Mouse (Mus musculus): ENCODE data around the gene Gatad2b. TPM values are rescaled to one million over a fixed set of nuclear protein-coding genes. Genes with fewer than 3 reads are reported as not detected.

The Gatad2b gene
- polyA plus RNA-seq, 1 experiment from 2014 or later, result 13.7 TPM

Small RNAs within 50 kb of the gene (microRNA-seq; reads per million reads assigned to microRNA genes)
- gene Mir7012, result not detected

Other genes starting within 250 kb of the Gatad2b start
- 217 and 231 TPM in 2 replicates for gene 4933434E20Rik, start 241.5 kb upstream of the Gatad2b start, polyA plus RNA-seq (2015; fragmentation: Nextera tagmentation; extraction: Ambion mirVana)
- gene Ubap2l, start 240.6 kb upstream of the Gatad2b start, polyA plus RNA-seq (2015; fragmentation: Nextera tagmentation; extraction: Ambion mirVana), result 148 and 170 TPM in 2 replicates
- 373 and 399 TPM in 2 replicates for gene Tpm3, start 220.5 kb upstream of the Gatad2b start, polyA plus RNA-seq (2015; fragmentation: Nextera tagmentation; extraction: Ambion mirVana)
- 0.28 and 0.29 TPM in 2 replicates for gene Nup210l, start 189.0 kb upstream of the Gatad2b start, polyA plus RNA-seq (2015; fragmentation: Nextera tagmentation; extraction: Ambion mirVana)
- 750 and 953 TPM in 2 replicates for gene Rps27, start 79.5 kb upstream of the Gatad2b start, polyA plus RNA-seq (2015; fragmentation: Nextera tagmentation; extraction: Ambion mirVana)
- gene Rab13, start 79.5 kb upstream of the Gatad2b start, polyA plus RNA-seq (2015; fragmentation: Nextera tagmentation; extraction: Ambion mirVana), result 22.9 and 24.1 TPM in 2 replicates
- 85.9 and 90.3 TPM in 2 replicates for gene Jtb, start 61.6 kb upstream of the Gatad2b start, polyA plus RNA-seq (2015; fragmentation: Nextera tagmentation; extraction: Ambion mirVana)
- 3.3 and 3.5 TPM in 2 replicates for gene Creb3l4, start 49.7 kb upstream of the Gatad2b start, polyA plus RNA-seq (2015; fragmentation: Nextera tagmentation; extraction: Ambion mirVana)
- 42.4 and 54.8 TPM in 2 replicates for gene Slc39a1, start 45.0 kb upstream of the Gatad2b start, polyA plus RNA-seq (2015; fragmentation: Nextera tagmentation; extraction: Ambion mirVana)
- gene Crtc2, start 39.0 kb upstream of the Gatad2b start, polyA plus RNA-seq (2015; fragmentation: Nextera tagmentation; extraction: Ambion mirVana), result 23.7 and 27.0 TPM in 2 replicates
- 5.9 and 7.4 TPM in 2 replicates for gene Dennd4b, start 28.0 kb upstream of the Gatad2b start, polyA plus RNA-seq (2015; fragmentation: Nextera tagmentation; extraction: Ambion mirVana)
- gene Slc27a3, start 96.8 kb downstream of the Gatad2b start, polyA plus RNA-seq (2015; fragmentation: Nextera tagmentation; extraction: Ambion mirVana), result 22.9 and 24.1 TPM in 2 replicates
- 29.3 and 30.8 TPM in 2 replicates for gene Ints3, start 140.4 kb downstream of the Gatad2b start, polyA plus RNA-seq (2015; fragmentation: Nextera tagmentation; extraction: Ambion mirVana)
- 3.7 and 3.9 TPM in 2 replicates for gene Npr1, start 172.7 kb downstream of the Gatad2b start, polyA plus RNA-seq (2015; fragmentation: Nextera tagmentation; extraction: Ambion mirVana)
- 280 and 290 TPM in 2 replicates for gene Ilf2, start 182.9 kb downstream of the Gatad2b start, polyA plus RNA-seq (2015; fragmentation: Nextera tagmentation; extraction: Ambion mirVana)
- gene Snapin, start 197.9 kb downstream of the Gatad2b start, polyA plus RNA-seq (2015; fragmentation: Nextera tagmentation; extraction: Ambion mirVana), result 98.2 and 103 TPM in 2 replicates
- 183 and 200 TPM in 2 replicates for gene Chtop, start 216.3 kb downstream of the Gatad2b start, polyA plus RNA-seq (2015; fragmentation: Nextera tagmentation; extraction: Ambion mirVana)
- gene S100a1, start 221.2 kb downstream of the Gatad2b start, polyA plus RNA-seq (2015; fragmentation: Nextera tagmentation; extraction: Ambion mirVana), result 9.0 and 13.0 TPM in 2 replicates
- 13.9 and 14.9 TPM in 2 replicates for gene S100a13, start 221.3 kb downstream of the Gatad2b start, polyA plus RNA-seq (2015; fragmentation: Nextera tagmentation; extraction: Ambion mirVana)
- 0.81 TPM in 1 of 2 replicates, not detected in the other for gene S100a14, start 233.7 kb downstream of the Gatad2b start, polyA plus RNA-seq (2015; fragmentation: Nextera tagmentation; extraction: Ambion mirVana)
- gene S100a16, start 244.1 kb downstream of the Gatad2b start, polyA plus RNA-seq (2015; fragmentation: Nextera tagmentation; extraction: Ambion mirVana), result 31.5 and 37.5 TPM in 2 replicates